Mouse (Mus musculus): ENCODE measurements around the gene Meiob. TPM values are rescaled to one million over a fixed set of nuclear protein-coding genes. Genes with fewer than 3 reads are reported as not detected.

The Meiob gene
- total and polyA plus RNA-seq, 2 experiments from 2014 or later: not detected

DNA sequence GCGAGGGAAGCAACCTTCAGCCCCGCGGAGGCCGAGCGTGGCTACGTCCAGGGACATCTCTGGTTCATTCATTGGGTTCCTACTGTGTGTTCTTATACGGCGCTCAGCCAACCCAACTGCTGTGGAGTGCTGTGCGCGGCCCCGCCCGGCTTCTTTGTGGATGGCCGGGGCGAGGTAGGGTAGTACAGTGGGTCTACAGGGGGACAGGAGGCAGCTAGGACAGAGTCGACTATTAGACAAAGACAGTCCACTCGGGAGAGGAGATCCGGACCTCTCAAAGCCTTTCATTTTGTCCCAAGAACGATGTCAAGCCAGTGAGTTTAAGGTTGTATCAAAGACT lies 82.8 kb downstream of the Meiob start:
- Histone ChIP-seq H3K4me3 (ENCODE audit: low read length) (peak overlapping the region; percentile 84), H3K9ac (replicated peaks; ENCODE audit: low read length) (peak overlapping the region; percentile 87), H3K27ac (peak overlapping the region; percentile 88), H3K9me3 (ENCODE audit: low read length) (no peaks in the 10 kb centered on the region), H3K4me1 (ENCODE audit: insufficient read depth, low read length) (peaks cover 16% of the 10 kb centered on the region), H3K36me3 (ENCODE audit: insufficient read depth, low read length) (peaks cover 21% of the 10 kb centered on the region), H3K4me2 (ENCODE audit: low read depth, low read length) (peak overlapping the region; percentile 65), H3K27me3 (ENCODE audit: insufficient read depth, low read length) (no peaks in the 10 kb centered on the region)
- WGBS: 1% methylated on average over 18 of the region's 18 CpGs
- no peak for TF ChIP-seq CTCF (IDR thresholded peaks at IDR 0.05; ENCODE audit: low read depth)
- DNase-seq (ENCODE audit: low spot score) (no peak), ATAC-seq (peak; percentile 25)

DNA sequence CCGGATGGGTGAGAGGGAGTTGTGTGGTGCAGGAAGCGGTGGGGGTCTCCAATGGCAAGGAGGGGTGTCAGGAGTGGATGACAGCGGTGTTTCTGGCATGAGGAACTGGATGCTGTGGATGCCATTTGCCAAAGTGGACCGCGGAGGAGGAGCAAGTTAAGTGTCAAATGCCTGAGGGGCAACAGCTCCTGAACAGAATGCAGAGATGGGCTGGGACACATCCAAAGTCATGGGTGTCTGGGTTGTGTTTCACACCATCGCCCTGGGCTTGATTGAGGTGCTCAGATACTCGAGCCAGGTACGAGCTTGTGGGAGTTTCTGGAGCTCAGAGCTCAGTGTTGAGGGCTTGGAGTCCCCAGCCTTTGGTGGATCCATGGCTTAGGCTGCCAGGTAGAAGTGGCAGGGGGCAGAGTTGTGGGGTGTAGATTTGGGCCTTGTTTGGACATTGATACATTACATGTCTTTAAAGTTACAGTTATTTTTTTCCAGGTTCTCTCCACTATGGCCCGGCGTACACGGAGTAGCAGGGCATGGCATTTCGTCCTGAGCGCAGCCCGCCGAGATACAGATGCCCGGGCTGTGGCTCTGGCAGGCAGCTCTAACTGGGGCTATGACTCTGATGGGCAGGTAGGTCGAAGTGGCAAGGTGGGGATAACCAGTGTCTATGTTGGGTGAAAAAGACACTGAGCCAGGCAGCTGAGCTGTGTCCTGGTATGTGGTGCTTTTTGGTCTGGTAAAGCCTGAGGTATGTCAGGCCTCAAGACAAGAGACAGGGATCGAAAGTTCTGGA lies 83.4 kb downstream of the Meiob start:
- peaks cover 16% of the 10 kb centered on the region for H3K4me1 ChIP-seq (ENCODE audit: insufficient read depth, low read length)
- DNase-seq (ENCODE audit: low spot score): no peak
- WGBS: 63% methylated on average over 18 of the region's 18 CpGs
- no peak for TF ChIP-seq CTCF (IDR thresholded peaks at IDR 0.05; ENCODE audit: low read depth)
- peak overlapping the region; percentile 87 for H3K9ac ChIP-seq (replicated peaks; ENCODE audit: low read length)
- H3K36me3 ChIP-seq (ENCODE audit: insufficient read depth, low read length): peaks cover 21% of the 10 kb centered on the region
- H3K27me3 ChIP-seq (ENCODE audit: insufficient read depth, low read length): no peaks in the 10 kb centered on the region
- peak overlapping the region; percentile 65 for H3K4me2 ChIP-seq (ENCODE audit: low read depth, low read length)
- H3K4me3 ChIP-seq (ENCODE audit: low read length): peak overlapping the region; percentile 84
- ATAC-seq: no peak
- peak overlapping the region; percentile 88 for H3K27ac ChIP-seq
- H3K9me3 ChIP-seq (ENCODE audit: low read length): no peaks in the 10 kb centered on the region

DNA sequence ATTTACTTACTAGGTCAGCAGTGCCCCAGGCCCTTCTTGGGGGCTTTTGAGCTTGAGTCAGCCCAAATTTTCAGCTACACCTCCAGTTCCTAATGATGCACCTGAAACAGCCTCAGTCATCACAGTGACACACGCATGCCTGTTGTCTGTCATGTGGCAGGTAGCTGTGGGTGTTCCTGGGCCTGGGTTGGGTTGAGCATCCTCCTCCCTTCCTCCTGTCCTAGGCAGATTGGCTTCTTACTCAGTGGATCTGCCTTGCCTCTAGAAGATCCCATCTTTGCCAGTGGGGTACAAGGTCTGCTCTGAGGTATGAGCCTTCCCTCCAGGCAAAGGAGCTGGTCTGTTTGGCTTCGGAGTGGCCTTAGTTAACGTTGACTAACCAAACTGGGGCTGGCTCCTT lies 84.8 kb downstream of the Meiob start:
- H3K4me3 ChIP-seq (ENCODE audit: low read length): no peak overlapping the region
- 86% methylated on average over 3 of the region's 3 CpGs for WGBS
- peaks cover 23% of the 10 kb centered on the region for H3K36me3 ChIP-seq (ENCODE audit: insufficient read depth, low read length)
- no peaks in the 10 kb centered on the region for H3K27me3 ChIP-seq (ENCODE audit: insufficient read depth, low read length)
- no peak for ATAC-seq
- peaks cover 19% of the 10 kb centered on the region for H3K4me1 ChIP-seq (ENCODE audit: insufficient read depth, low read length)
- H3K4me2 ChIP-seq (ENCODE audit: low read depth, low read length): no peak overlapping the region
- no peak overlapping the region for H3K27ac ChIP-seq
- H3K9me3 ChIP-seq (ENCODE audit: low read length): no peaks in the 10 kb centered on the region
- no peak overlapping the region for H3K9ac ChIP-seq (replicated peaks; ENCODE audit: low read length)
- TF ChIP-seq CTCF (IDR thresholded peaks at IDR 0.05; ENCODE audit: low read depth): no peak
- no peak for DNase-seq (ENCODE audit: low spot score)

Other genes with a start within 250 kb of the Meiob start
- 98.0 and 114 TPM in 2 replicates for gene Tsc2, start 171.7 kb upstream of the Meiob start, total RNA-seq (2014; rRNA removed)
- 45.7 and 51.2 TPM in 2 replicates for gene Tsc2, start 171.7 kb upstream of the Meiob start, polyA plus RNA-seq (2015; fragmentation: Nextera tagmentation; extraction: Ambion mirVana)
- gene Nthl1, start 171.6 kb upstream of the Meiob start, total RNA-seq (2014; rRNA removed): 4.2 and 5.6 TPM in 2 replicates
- 7.2 and 7.8 TPM in 2 replicates for gene Nthl1, start 171.6 kb upstream of the Meiob start, polyA plus RNA-seq (2015; fragmentation: Nextera tagmentation; extraction: Ambion mirVana)
- gene Slc9a3r2, start 154.0 kb upstream of the Meiob start, total RNA-seq (2014; rRNA removed): 72.8 and 91.1 TPM in 2 replicates
- gene Slc9a3r2, start 154.0 kb upstream of the Meiob start, polyA plus RNA-seq (2015; fragmentation: Nextera tagmentation; extraction: Ambion mirVana): 57.6 and 60.6 TPM in 2 replicates
- 0.78 TPM in 1 of 2 replicates, not detected in the other for gene Npw, start 145.8 kb upstream of the Meiob start, total RNA-seq (2014; rRNA removed)
- 0.65 and 0.81 TPM in 2 replicates for gene Npw, start 145.8 kb upstream of the Meiob start, polyA plus RNA-seq (2015; fragmentation: Nextera tagmentation; extraction: Ambion mirVana)
- gene Zfp598, start 134.6 kb upstream of the Meiob start, total RNA-seq (2014; rRNA removed): 40.9 and 47.0 TPM in 2 replicates
- gene Zfp598, start 134.6 kb upstream of the Meiob start, polyA plus RNA-seq (2015; fragmentation: Nextera tagmentation; extraction: Ambion mirVana): 14.2 and 14.6 TPM in 2 replicates
- gene Syngr3, start 114.3 kb upstream of the Meiob start, total RNA-seq (2014; rRNA removed): 331 and 347 TPM in 2 replicates
- gene Syngr3, start 114.3 kb upstream of the Meiob start, polyA plus RNA-seq (2015; fragmentation: Nextera tagmentation; extraction: Ambion mirVana): 280 and 294 TPM in 2 replicates
- gene Gfer, start 108.1 kb upstream of the Meiob start, total RNA-seq (2014; rRNA removed): 21.1 and 26.1 TPM in 2 replicates
- gene Gfer, start 108.1 kb upstream of the Meiob start, polyA plus RNA-seq (2015; fragmentation: Nextera tagmentation; extraction: Ambion mirVana): 39.7 and 41.4 TPM in 2 replicates
- gene Noxo1, start 108.1 kb upstream of the Meiob start, total RNA-seq (2014; rRNA removed): 6.1 and 8.1 TPM in 2 replicates
- 1.4 and 2.2 TPM in 2 replicates for gene Noxo1, start 108.1 kb upstream of the Meiob start, polyA plus RNA-seq (2015; fragmentation: Nextera tagmentation; extraction: Ambion mirVana)
- gene Tbl3, start 96.6 kb upstream of the Meiob start, total RNA-seq (2014; rRNA removed): 53.2 and 55.2 TPM in 2 replicates
- gene Tbl3, start 96.6 kb upstream of the Meiob start, polyA plus RNA-seq (2015; fragmentation: Nextera tagmentation; extraction: Ambion mirVana): 43.5 and 49.2 TPM in 2 replicates
- not detected in 2 replicates for gene Rnf151, start 86.2 kb upstream of the Meiob start, total RNA-seq (2014; rRNA removed)
- gene Rnf151, start 86.2 kb upstream of the Meiob start, polyA plus RNA-seq (2015; fragmentation: Nextera tagmentation; extraction: Ambion mirVana): not detected in 2 replicates
- gene Rps2, start 86.2 kb upstream of the Meiob start, total RNA-seq (2014; rRNA removed): 2,181 and 2,600 TPM in 2 replicates
- 809 and 820 TPM in 2 replicates for gene Rps2, start 86.2 kb upstream of the Meiob start, polyA plus RNA-seq (2015; fragmentation: Nextera tagmentation; extraction: Ambion mirVana)
- gene Ndufb10, start 79.8 kb upstream of the Meiob start, total RNA-seq (2014; rRNA removed): 135 and 157 TPM in 2 replicates
- gene Ndufb10, start 79.8 kb upstream of the Meiob start, polyA plus RNA-seq (2015; fragmentation: Nextera tagmentation; extraction: Ambion mirVana): 353 and 356 TPM in 2 replicates
- gene Rpl3l, start 76.5 kb upstream of the Meiob start, total RNA-seq (2014; rRNA removed): 1.3 TPM in 1 of 2 replicates, not detected in the other
- 0.41 and 0.52 TPM in 2 replicates for gene Rpl3l, start 76.5 kb upstream of the Meiob start, polyA plus RNA-seq (2015; fragmentation: Nextera tagmentation; extraction: Ambion mirVana)
- 17.0 and 19.6 TPM in 2 replicates for gene Msrb1, start 67.6 kb upstream of the Meiob start, total RNA-seq (2014; rRNA removed)
- gene Msrb1, start 67.6 kb upstream of the Meiob start, polyA plus RNA-seq (2015; fragmentation: Nextera tagmentation; extraction: Ambion mirVana): 22.7 and 25.5 TPM in 2 replicates
- gene Hs3st6, start 51.3 kb upstream of the Meiob start, total RNA-seq (2014; rRNA removed): not detected in 2 replicates
- gene Hs3st6, start 51.3 kb upstream of the Meiob start, polyA plus RNA-seq (2015; fragmentation: Nextera tagmentation; extraction: Ambion mirVana): 0.43 and 0.47 TPM in 2 replicates
- gene Hagh, start 35.9 kb downstream of the Meiob start, total RNA-seq (2014; rRNA removed): 64.8 and 93.5 TPM in 2 replicates
- 82.4 and 84.2 TPM in 2 replicates for gene Hagh, start 35.9 kb downstream of the Meiob start, polyA plus RNA-seq (2015; fragmentation: Nextera tagmentation; extraction: Ambion mirVana)
- 16.6 and 25.7 TPM in 2 replicates for gene Fahd1, start 46.1 kb downstream of the Meiob start, total RNA-seq (2014; rRNA removed)
- 20.2 and 22.2 TPM in 2 replicates for gene Fahd1, start 46.1 kb downstream of the Meiob start, polyA plus RNA-seq (2015; fragmentation: Nextera tagmentation; extraction: Ambion mirVana)
- gene Igfals, start 61.7 kb downstream of the Meiob start, total RNA-seq (2014; rRNA removed): 0.52 TPM in 1 of 2 replicates, not detected in the other
- gene Igfals, start 61.7 kb downstream of the Meiob start, polyA plus RNA-seq (2015; fragmentation: Nextera tagmentation; extraction: Ambion mirVana): 0.18 and 0.29 TPM in 2 replicates
- 35.7 and 52.7 TPM in 2 replicates for gene Nubp2, start 82.1 kb downstream of the Meiob start, total RNA-seq (2014; rRNA removed)
- 63.5 and 65.0 TPM in 2 replicates for gene Nubp2, start 82.1 kb downstream of the Meiob start, polyA plus RNA-seq (2015; fragmentation: Nextera tagmentation; extraction: Ambion mirVana)
- 122 and 135 TPM in 2 replicates for gene Spsb3, start 82.4 kb downstream of the Meiob start, total RNA-seq (2014; rRNA removed)
- 90.6 and 94.9 TPM in 2 replicates for gene Spsb3, start 82.4 kb downstream of the Meiob start, polyA plus RNA-seq (2015; fragmentation: Nextera tagmentation; extraction: Ambion mirVana)
- gene Eme2, start 90.8 kb downstream of the Meiob start, total RNA-seq (2014; rRNA removed): 34.9 and 49.5 TPM in 2 replicates
- 21.4 and 24.3 TPM in 2 replicates for gene Eme2, start 90.8 kb downstream of the Meiob start, polyA plus RNA-seq (2015; fragmentation: Nextera tagmentation; extraction: Ambion mirVana)
- gene Mrps34, start 90.8 kb downstream of the Meiob start, total RNA-seq (2014; rRNA removed): 37.8 and 58.3 TPM in 2 replicates
- gene Mrps34, start 90.8 kb downstream of the Meiob start, polyA plus RNA-seq (2015; fragmentation: Nextera tagmentation; extraction: Ambion mirVana): 124 and 136 TPM in 2 replicates
- 66.1 and 67.0 TPM in 2 replicates for gene Nme3, start 92.2 kb downstream of the Meiob start, total RNA-seq (2014; rRNA removed)
- 92.6 and 95.1 TPM in 2 replicates for gene Nme3, start 92.2 kb downstream of the Meiob start, polyA plus RNA-seq (2015; fragmentation: Nextera tagmentation; extraction: Ambion mirVana)
- gene Mapk8ip3, start 132.7 kb downstream of the Meiob start, total RNA-seq (2014; rRNA removed): 165 and 177 TPM in 2 replicates
- gene Mapk8ip3, start 132.7 kb downstream of the Meiob start, polyA plus RNA-seq (2015; fragmentation: Nextera tagmentation; extraction: Ambion mirVana): 62.0 and 62.4 TPM in 2 replicates
- 57.0 and 61.2 TPM in 2 replicates for gene Jpt2, start 156.4 kb downstream of the Meiob start, total RNA-seq (2014; rRNA removed)
- 63.1 and 68.5 TPM in 2 replicates for gene Jpt2, start 156.4 kb downstream of the Meiob start, polyA plus RNA-seq (2015; fragmentation: Nextera tagmentation; extraction: Ambion mirVana)
- 24.4 and 26.7 TPM in 2 replicates for gene Cramp1l, start 211.5 kb downstream of the Meiob start, total RNA-seq (2014; rRNA removed)
- 3.7 TPM in 2 replicates for gene Cramp1l, start 211.5 kb downstream of the Meiob start, polyA plus RNA-seq (2015; fragmentation: Nextera tagmentation; extraction: Ambion mirVana)
- 27.0 and 37.3 TPM in 2 replicates for gene Ift140, start 211.8 kb downstream of the Meiob start, total RNA-seq (2014; rRNA removed)
- 13.1 and 13.4 TPM in 2 replicates for gene Ift140, start 211.8 kb downstream of the Meiob start, polyA plus RNA-seq (2015; fragmentation: Nextera tagmentation; extraction: Ambion mirVana)

Measured in hindbrain, postnatal 0 days (tissue).